Comparison of ENCODE assay signal across 18 mouse cellular contexts in genomic region chr4:52036765-52037353, GRCm38 (mm10).
DNase-seq lines count a peak whose midpoint lies in the region; ATAC-seq lines count a peak whose summit lies in the region.
"Had no signal": no experiment of that assay in that cellular context is flagged by ENCODE, and none has a peak within 500 bp of the region (broad histone marks: within the 10 kb centered on the region; RNA-seq: fewer than 3 reads in every experiment).

No protein-coding gene starts in this region.

- no peaks in the 10 kb centered on the region for H3K9me3 ChIP-seq in heart, embryonic 12.5 days (replicated peaks)
- H3K9me3 ChIP-seq in heart, embryonic 16.5 days (replicated peaks; ENCODE audit: control insufficient read depth, low read length) = no peaks in the 10 kb centered on the region
- no peaks in the 10 kb centered on the region for H3K9me3 ChIP-seq in midbrain, embryonic 15.5 days
- H3K9me3 ChIP-seq in midbrain, embryonic 13.5 days = no peaks in the 10 kb centered on the region
- H3K9me3 ChIP-seq: embryonic facial prominence, embryonic 13.5 days; forebrain, embryonic 12.5 days; hindbrain, embryonic 10.5 days; intestine, embryonic 15.5 days had no signal

- 0 out of 2 replicates have a peak, but pooled peaks cover 8% of the 10 kb centered on the region for H3K4me1 ChIP-seq in heart, embryonic 12.5 days (replicated peaks)
- H3K4me1 ChIP-seq in heart, embryonic 16.5 days (ENCODE audit: control insufficient read depth, insufficient read depth, low read length) = peaks cover 3% of the 10 kb centered on the region; the same call in 1 of the 2 replicates
- H3K4me1 ChIP-seq in midbrain, embryonic 15.5 days = no peaks in the 10 kb centered on the region
- H3K4me1 ChIP-seq in midbrain, embryonic 13.5 days (replicated peaks) = no peaks in the 10 kb centered on the region
- H3K4me1 ChIP-seq: embryonic facial prominence, embryonic 13.5 days; forebrain, embryonic 12.5 days; hindbrain, embryonic 10.5 days; intestine, embryonic 15.5 days had no signal

- peak; percentile 82 for ATAC-seq in heart, embryonic 12.5 days (ENCODE audit: insufficient number of reproducible peaks, low FRiP score)
- ATAC-seq in heart, embryonic 16.5 days (replicated peaks; ENCODE audit: extremely low read depth, insufficient read depth, low FRiP score) = peak; percentile 70
- peak; percentile 62; the same call in 1 of the 2 replicates for ATAC-seq in midbrain, embryonic 15.5 days (replicated peaks)
- no peak for ATAC-seq in midbrain, embryonic 13.5 days
- ATAC-seq: forebrain, embryonic 16.5 days; intestine, embryonic 15.5 days had no signal

- no peaks in the 10 kb centered on the region for H3K36me3 ChIP-seq in heart, embryonic 12.5 days
- no peaks in the 10 kb centered on the region for H3K36me3 ChIP-seq in heart, embryonic 16.5 days (ENCODE audit: control insufficient read depth, insufficient read depth)
- H3K36me3 ChIP-seq in midbrain, embryonic 15.5 days (replicated peaks) = no peaks in the 10 kb centered on the region
- no peaks in the 10 kb centered on the region for H3K36me3 ChIP-seq in midbrain, embryonic 13.5 days
- H3K36me3 ChIP-seq: embryonic facial prominence, embryonic 13.5 days; forebrain, embryonic 12.5 days; hindbrain, embryonic 10.5 days; intestine, embryonic 15.5 days had no signal

- H3K4me3 ChIP-seq in heart, embryonic 12.5 days = no peak overlapping the region
- no peak overlapping the region for H3K4me3 ChIP-seq in heart, embryonic 16.5 days (ENCODE audit: low read length)
- H3K4me3 ChIP-seq in midbrain, embryonic 15.5 days = no peak overlapping the region
- no peak overlapping the region for H3K4me3 ChIP-seq in midbrain, embryonic 13.5 days (replicated peaks)
- H3K4me3 ChIP-seq: embryonic facial prominence, embryonic 13.5 days; forebrain, embryonic 12.5 days; hindbrain, embryonic 10.5 days; intestine, embryonic 15.5 days had no signal

- no peak overlapping the region for H3K9ac ChIP-seq in heart, embryonic 12.5 days
- H3K9ac ChIP-seq in heart, embryonic 16.5 days (ENCODE audit: low read length) = no peak overlapping the region
- no peak overlapping the region for H3K9ac ChIP-seq in midbrain, embryonic 15.5 days
- no peak overlapping the region for H3K9ac ChIP-seq in midbrain, embryonic 13.5 days (replicated peaks)
- H3K9ac ChIP-seq: embryonic facial prominence, embryonic 13.5 days; forebrain, embryonic 12.5 days; hindbrain, embryonic 14.5 days; intestine, embryonic 15.5 days had no signal

- no peak overlapping the region; the same call in 1 of the 2 replicates for H3K27ac ChIP-seq in heart, embryonic 12.5 days (ENCODE audit: poor library complexity, severe bottlenecking)
- H3K27ac ChIP-seq in heart, embryonic 16.5 days (ENCODE audit: low read length) = no peak overlapping the region
- no peak overlapping the region for H3K27ac ChIP-seq in midbrain, embryonic 15.5 days
- H3K27ac ChIP-seq in midbrain, embryonic 13.5 days = no peak overlapping the region
- H3K27ac ChIP-seq: embryonic facial prominence, embryonic 13.5 days; forebrain, embryonic 12.5 days; hindbrain, embryonic 10.5 days; hindbrain, embryonic 14.5 days; intestine, embryonic 15.5 days had no signal

- WGBS in heart, embryonic 12.5 days = 27% methylated on average over 11 of the region's 11 CpGs
- 23% methylated on average over 11 of the region's 11 CpGs for WGBS in heart, embryonic 16.5 days
- WGBS in midbrain, embryonic 15.5 days = 63% methylated on average over 11 of the region's 11 CpGs
- WGBS in midbrain, embryonic 13.5 days = 75% methylated on average over 11 of the region's 11 CpGs

- intact Hi-C loops in heart, postnatal 14 days (cut with DNase I) = no loop called here

- no peaks in the 10 kb centered on the region for H3K27me3 ChIP-seq in heart, embryonic 12.5 days (replicated peaks)
- H3K27me3 ChIP-seq in heart, embryonic 16.5 days (ENCODE audit: control insufficient read depth, insufficient read depth, low read length) = no peaks in the 10 kb centered on the region
- H3K27me3 ChIP-seq in midbrain, embryonic 15.5 days (replicated peaks) = no peaks in the 10 kb centered on the region
- no peaks in the 10 kb centered on the region for H3K27me3 ChIP-seq in midbrain, embryonic 13.5 days
- H3K27me3 ChIP-seq: embryonic facial prominence, embryonic 13.5 days; forebrain, embryonic 12.5 days; intestine, embryonic 15.5 days had no signal

- no peak for DNase-seq in heart, postnatal 14 days
- no peak for DNase-seq in heart, adult 11 months
- no peak for DNase-seq in layer of hippocampus, adult 9-11 months
- DNase-seq: adrenal gland, postnatal 10 days; cerebellum, adult 18-20 months; cerebellum, adult 9-11 months; cerebellum, postnatal 36 days; gastrocnemius, postnatal 10 days had no signal

- H3K4me2 ChIP-seq in heart, embryonic 12.5 days = no peak overlapping the region
- peak overlapping the region; percentile 26; the same call in 1 of the 2 replicates for H3K4me2 ChIP-seq in heart, embryonic 16.5 days (ENCODE audit: low read depth, low read length)
- no peak overlapping the region for H3K4me2 ChIP-seq in midbrain, embryonic 15.5 days
- H3K4me2 ChIP-seq in midbrain, embryonic 13.5 days (replicated peaks) = no peak overlapping the region
- H3K4me2 ChIP-seq: embryonic facial prominence, embryonic 13.5 days; forebrain, embryonic 12.5 days; hindbrain, embryonic 14.5 days; intestine, embryonic 15.5 days had no signal
